Mouse (Mus musculus) C2C12 (cell line): ENCODE measurements around the gene Apc2.

Experiments used
- CTCF ChIP-seq: IDR thresholded peaks from one replicate; pipeline ENCODE4 v1.5.1; 2011; ENCODE audit not compliant: control insufficient read depth, insufficient read depth, insufficient read length
- FOSL1 ChIP-seq: IDR thresholded peaks from one replicate; pipeline ENCODE4 v1.8.0; 2011; ENCODE audit warnings: mild to moderate bottlenecking, low read length; ENCODE audit not compliant: poor library complexity, insufficient read depth, severe bottlenecking
- MAX ChIP-seq: IDR thresholded peaks from one replicate; pipeline ENCODE4 v1.6.1; 2011; ENCODE audit warnings: mild to moderate bottlenecking, control low read depth
- MYOD1 ChIP-seq: IDR thresholded peaks from one replicate; pipeline ENCODE4 v1.6.1; 2011; ENCODE audit warnings: low read depth; ENCODE audit not compliant: control insufficient read depth, insufficient read length
- MYOG ChIP-seq: IDR thresholded peaks from one replicate; pipeline ENCODE4 v1.6.1; 2011; ENCODE audit not compliant: control insufficient read depth, insufficient read length; ENCODE audit errors: extremely low read depth
- USF1 ChIP-seq: IDR thresholded peaks from one replicate; pipeline ENCODE4 v1.6.1; 2011; ENCODE audit warnings: low read depth, mild to moderate bottlenecking, control low read depth, moderate library complexity

- TF ChIP-seq MAX (no peak), CTCF (no peak), USF1 (no peak), FOSL1 (no peak), MYOD1 (no peak), MYOG (no peak)
Measured at GRCm38 (mm10) chr10:80285222-80286070, 10.3 kb upstream of the Apc2 start.
